Mouse (Mus musculus): ENCODE results near the gene Glp1r. TPM values are rescaled to one million over a fixed set of nuclear protein-coding genes. Genes with fewer than 3 reads are reported as not detected.

Gene Glp1r
- polyA plus RNA-seq, 1 experiment from 2014 or later: not detected

- no peaks in the 10 kb centered on the region for H3K4me1 ChIP-seq (ENCODE audit: control insufficient read depth, insufficient read depth, low read length)
- no peaks in the 10 kb centered on the region for H3K36me3 ChIP-seq (ENCODE audit: control insufficient read depth, insufficient read depth, low read length)
- ATAC-seq (ENCODE audit: insufficient number of reproducible peaks, low FRiP score, low TSS enrichment, low read depth) (no peak), DNase-seq (ENCODE audit: low spot score) (no peak)
- 57% methylated on average over 7 of the region's 7 CpGs for WGBS
- H3K9me3 ChIP-seq (ENCODE audit: control insufficient read depth, low read length): no peaks in the 10 kb centered on the region
- no peak overlapping the region for H3K9ac ChIP-seq (ENCODE audit: low read length)
- no peak overlapping the region for H3K27ac ChIP-seq (replicated peaks; ENCODE audit: low read depth, low read length)
- H3K4me2 ChIP-seq (ENCODE audit: low read depth, severe bottlenecking): no peak overlapping the region
- no peak overlapping the region for H3K4me3 ChIP-seq (ENCODE audit: low read depth, low read length)
- H3K27me3 ChIP-seq (ENCODE audit: control insufficient read depth, insufficient read depth, low read length): no peaks in the 10 kb centered on the region
Observed at GRCm38 (mm10) chr17:30961936-30962592, 60.4 kb downstream of the Glp1r start.

- Histone ChIP-seq H3K4me1 (ENCODE audit: control insufficient read depth, insufficient read depth, low read length) (no peaks in the 10 kb centered on the region), H3K27me3 (ENCODE audit: control insufficient read depth, insufficient read depth, low read length) (no peaks in the 10 kb centered on the region), H3K27ac (replicated peaks; ENCODE audit: low read depth, low read length) (no peak overlapping the region), H3K9me3 (ENCODE audit: control insufficient read depth, low read length) (no peaks in the 10 kb centered on the region), H3K9ac (ENCODE audit: low read length) (no peak overlapping the region), H3K4me2 (ENCODE audit: low read depth, severe bottlenecking) (no peak overlapping the region), H3K36me3 (ENCODE audit: control insufficient read depth, insufficient read depth, low read length) (no peaks in the 10 kb centered on the region), H3K4me3 (ENCODE audit: low read depth, low read length) (no peak overlapping the region)
- 41% methylated on average over 2 of the region's 2 CpGs for WGBS
- DNase-seq (ENCODE audit: low spot score) (no peak), ATAC-seq (ENCODE audit: insufficient number of reproducible peaks, low FRiP score, low TSS enrichment, low read depth) (no peak)
Observed at GRCm38 (mm10) chr17:30962880-30963279, 61.3 kb downstream of the Glp1r start.

GRCm38 (mm10) chr17:30969983-30970382 lies 68.4 kb downstream of the Glp1r start:
- no peaks in the 10 kb centered on the region for H3K36me3 ChIP-seq (ENCODE audit: control insufficient read depth, insufficient read depth, low read length)
- 62% methylated on average over 4 of the region's 4 CpGs for WGBS
- H3K4me2 ChIP-seq (ENCODE audit: low read depth, severe bottlenecking): no peak overlapping the region
- no peak overlapping the region for H3K9ac ChIP-seq (ENCODE audit: low read length)
- no peak overlapping the region; the same call in 1 of the 2 replicates for H3K27ac ChIP-seq (replicated peaks; ENCODE audit: low read depth, low read length)
- no peak for ATAC-seq (ENCODE audit: insufficient number of reproducible peaks, low FRiP score, low TSS enrichment, low read depth)
- H3K4me1 ChIP-seq (ENCODE audit: control insufficient read depth, insufficient read depth, low read length): no peaks in the 10 kb centered on the region
- H3K27me3 ChIP-seq (ENCODE audit: control insufficient read depth, insufficient read depth, low read length): no peaks in the 10 kb centered on the region
- H3K9me3 ChIP-seq (ENCODE audit: control insufficient read depth, low read length): no peaks in the 10 kb centered on the region
- no peak overlapping the region for H3K4me3 ChIP-seq (ENCODE audit: low read depth, low read length)
- no peak for DNase-seq (ENCODE audit: low spot score)

GRCm38 (mm10) chr17:30971877-30972276 lies 70.3 kb downstream of the Glp1r start:
- Histone ChIP-seq H3K27me3 (ENCODE audit: control insufficient read depth, insufficient read depth, low read length) (no peaks in the 10 kb centered on the region), H3K9ac (ENCODE audit: low read length) (no peak overlapping the region), H3K9me3 (ENCODE audit: control insufficient read depth, low read length) (no peaks in the 10 kb centered on the region), H3K4me1 (ENCODE audit: control insufficient read depth, insufficient read depth, low read length) (no peaks in the 10 kb centered on the region), H3K4me3 (ENCODE audit: low read depth, low read length) (no peak overlapping the region), H3K27ac (replicated peaks; ENCODE audit: low read depth, low read length) (no peak overlapping the region), H3K36me3 (ENCODE audit: control insufficient read depth, insufficient read depth, low read length) (no peaks in the 10 kb centered on the region), H3K4me2 (ENCODE audit: low read depth, severe bottlenecking) (no peak overlapping the region)
- no peak for ATAC-seq (ENCODE audit: insufficient number of reproducible peaks, low FRiP score, low TSS enrichment, low read depth)
- no peak for DNase-seq (ENCODE audit: low spot score)
- 84% methylated on average over 7 of the region's 7 CpGs for WGBS

- H3K9ac ChIP-seq (ENCODE audit: low read length): no peak overlapping the region
- no peak overlapping the region for H3K4me3 ChIP-seq (ENCODE audit: low read depth, low read length)
- no peak overlapping the region for H3K4me2 ChIP-seq (ENCODE audit: low read depth, severe bottlenecking)
- no peaks in the 10 kb centered on the region for H3K9me3 ChIP-seq (ENCODE audit: control insufficient read depth, low read length)
- H3K36me3 ChIP-seq (ENCODE audit: control insufficient read depth, insufficient read depth, low read length): no peaks in the 10 kb centered on the region
- WGBS: 87% methylated on average over 6 of the region's 6 CpGs
- H3K27me3 ChIP-seq (ENCODE audit: control insufficient read depth, insufficient read depth, low read length): no peaks in the 10 kb centered on the region
- DNase-seq (ENCODE audit: low spot score) (no peak), ATAC-seq (ENCODE audit: insufficient number of reproducible peaks, low FRiP score, low TSS enrichment, low read depth) (no peak)
- H3K4me1 ChIP-seq (ENCODE audit: control insufficient read depth, insufficient read depth, low read length): no peaks in the 10 kb centered on the region
- H3K27ac ChIP-seq (replicated peaks; ENCODE audit: low read depth, low read length): no peak overlapping the region
Observed at GRCm38 (mm10) chr17:30973332-30973731, 71.7 kb downstream of the Glp1r start.

- no peak for ATAC-seq (ENCODE audit: insufficient number of reproducible peaks, low FRiP score, low TSS enrichment, low read depth)
- H3K9ac ChIP-seq (ENCODE audit: low read length): no peak overlapping the region
- no peak overlapping the region for H3K4me2 ChIP-seq (ENCODE audit: low read depth, severe bottlenecking)
- H3K36me3 ChIP-seq (ENCODE audit: control insufficient read depth, insufficient read depth, low read length): no peaks in the 10 kb centered on the region
- DNase-seq (ENCODE audit: low spot score): no peak
- H3K4me1 ChIP-seq (ENCODE audit: control insufficient read depth, insufficient read depth, low read length): no peaks in the 10 kb centered on the region
- H3K27me3 ChIP-seq (ENCODE audit: control insufficient read depth, insufficient read depth, low read length): no peaks in the 10 kb centered on the region
- no peaks in the 10 kb centered on the region for H3K9me3 ChIP-seq (ENCODE audit: control insufficient read depth, low read length)
- H3K27ac ChIP-seq (replicated peaks; ENCODE audit: low read depth, low read length): no peak overlapping the region
- 66% methylated on average over 2 of the region's 2 CpGs for WGBS
- no peak overlapping the region for H3K4me3 ChIP-seq (ENCODE audit: low read depth, low read length)
Observed at GRCm38 (mm10) chr17:30977290-30977689, 75.7 kb downstream of the Glp1r start.

GRCm38 (mm10) chr17:30978556-30978955 lies 76.9 kb downstream of the Glp1r start:
- Histone ChIP-seq H3K4me2 (ENCODE audit: low read depth, severe bottlenecking) (no peak overlapping the region), H3K36me3 (ENCODE audit: control insufficient read depth, insufficient read depth, low read length) (no peaks in the 10 kb centered on the region), H3K27ac (replicated peaks; ENCODE audit: low read depth, low read length) (no peak overlapping the region), H3K27me3 (ENCODE audit: control insufficient read depth, insufficient read depth, low read length) (no peaks in the 10 kb centered on the region), H3K4me3 (ENCODE audit: low read depth, low read length) (no peak overlapping the region), H3K9ac (ENCODE audit: low read length) (no peak overlapping the region), H3K4me1 (ENCODE audit: control insufficient read depth, insufficient read depth, low read length) (no peaks in the 10 kb centered on the region), H3K9me3 (ENCODE audit: control insufficient read depth, low read length) (no peaks in the 10 kb centered on the region)
- ATAC-seq (ENCODE audit: insufficient number of reproducible peaks, low FRiP score, low TSS enrichment, low read depth) (no peak), DNase-seq (ENCODE audit: low spot score) (no peak)
- 74% methylated on average over 10 of the region's 10 CpGs for WGBS

- WGBS: 72% methylated on average over 4 of the region's 4 CpGs
- Histone ChIP-seq H3K9ac (ENCODE audit: low read length) (no peak overlapping the region), H3K36me3 (ENCODE audit: control insufficient read depth, insufficient read depth, low read length) (no peaks in the 10 kb centered on the region), H3K4me2 (ENCODE audit: low read depth, severe bottlenecking) (no peak overlapping the region), H3K4me1 (ENCODE audit: control insufficient read depth, insufficient read depth, low read length) (no peaks in the 10 kb centered on the region), H3K27me3 (ENCODE audit: control insufficient read depth, insufficient read depth, low read length) (no peaks in the 10 kb centered on the region), H3K9me3 (ENCODE audit: control insufficient read depth, low read length) (no peaks in the 10 kb centered on the region), H3K4me3 (ENCODE audit: low read depth, low read length) (no peak overlapping the region), H3K27ac (replicated peaks; ENCODE audit: low read depth, low read length) (no peak overlapping the region)
- ATAC-seq (ENCODE audit: insufficient number of reproducible peaks, low FRiP score, low TSS enrichment, low read depth) (no peak), DNase-seq (ENCODE audit: low spot score) (no peak)
Observed at GRCm38 (mm10) chr17:30983521-30983920, 81.9 kb downstream of the Glp1r start.

GRCm38 (mm10) chr17:30990254-30990653 lies 88.6 kb downstream of the Glp1r start:
- no peak overlapping the region for H3K27ac ChIP-seq (replicated peaks; ENCODE audit: low read depth, low read length)
- H3K4me1 ChIP-seq (ENCODE audit: control insufficient read depth, insufficient read depth, low read length): no peaks in the 10 kb centered on the region
- H3K9ac ChIP-seq (ENCODE audit: low read length): no peak overlapping the region
- 65% methylated on average over 10 of the region's 10 CpGs for WGBS
- H3K27me3 ChIP-seq (ENCODE audit: control insufficient read depth, insufficient read depth, low read length): no peaks in the 10 kb centered on the region
- ATAC-seq (ENCODE audit: insufficient number of reproducible peaks, low FRiP score, low TSS enrichment, low read depth) (no peak), DNase-seq (ENCODE audit: low spot score) (peak; percentile 31)
- H3K36me3 ChIP-seq (ENCODE audit: control insufficient read depth, insufficient read depth, low read length): no peaks in the 10 kb centered on the region
- no peaks in the 10 kb centered on the region for H3K9me3 ChIP-seq (ENCODE audit: control insufficient read depth, low read length)
- H3K4me2 ChIP-seq (ENCODE audit: low read depth, severe bottlenecking): no peak overlapping the region
- H3K4me3 ChIP-seq (ENCODE audit: low read depth, low read length): no peak overlapping the region
